Mouse (Mus musculus) v-Abl transformed pro-B cells (cell line): ENCODE results near the gene Arvcf.

ENCODE experiments used
- in situ Hi-C, 2 experiments: fragments of 400-800 bp; cut with MboI; formaldehyde crosslinking; loops; one replicate each; pipeline ENCODE4 v1.15.1; 2025; ENCODE audit not compliant: unreplicated experiment in 2 of 2

Arvcf gene

GRCm38 (mm10) chr16:18405091-18405854 is 57.3 kb downstream of the Arvcf start:
- in situ Hi-C loops: loop anchor here in 1 of 2 experiments (10.0 kb wide), 1 partner anchor 50 kb away; no protein-coding TSS in a partner anchor

GRCm38 (mm10) chr16:18405876-18406275 is 57.9 kb downstream of the Arvcf start:
- in situ Hi-C loops: loop anchor here in 1 of 2 experiments (10.0 kb wide), 1 partner anchor 51 kb away; no protein-coding TSS in a partner anchor

GRCm38 (mm10) chr16:18406293-18406692 is 58.3 kb downstream of the Arvcf start:
- in situ Hi-C loops: loop anchor here in 1 of 2 experiments (10.0 kb wide), 1 partner anchor 51 kb away; no protein-coding TSS in a partner anchor

DNA sequence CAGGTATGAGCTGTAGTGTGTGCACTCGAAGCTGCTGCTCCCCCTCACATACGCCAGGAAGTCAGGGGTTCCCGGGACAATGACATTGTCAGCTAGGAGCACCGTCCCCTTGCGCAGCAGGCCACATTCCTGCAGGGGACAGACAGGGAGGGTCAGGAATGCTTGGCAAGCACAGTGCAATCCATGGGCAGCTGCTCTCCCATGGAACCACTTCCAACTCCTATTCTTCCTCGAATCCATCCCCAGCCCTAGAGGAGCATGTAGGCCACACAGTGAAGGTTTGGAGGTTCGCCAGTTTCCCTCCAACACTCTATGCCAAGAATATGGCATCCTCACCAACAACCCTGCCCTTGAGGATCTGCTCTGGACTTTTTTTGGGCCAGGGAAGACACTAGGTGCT is 59.9 kb downstream of the Arvcf start:
- in situ Hi-C loops: loop anchor here in 1 of 2 experiments (10.0 kb wide), 1 partner anchor 53 kb away; no protein-coding TSS in a partner anchor

DNA sequence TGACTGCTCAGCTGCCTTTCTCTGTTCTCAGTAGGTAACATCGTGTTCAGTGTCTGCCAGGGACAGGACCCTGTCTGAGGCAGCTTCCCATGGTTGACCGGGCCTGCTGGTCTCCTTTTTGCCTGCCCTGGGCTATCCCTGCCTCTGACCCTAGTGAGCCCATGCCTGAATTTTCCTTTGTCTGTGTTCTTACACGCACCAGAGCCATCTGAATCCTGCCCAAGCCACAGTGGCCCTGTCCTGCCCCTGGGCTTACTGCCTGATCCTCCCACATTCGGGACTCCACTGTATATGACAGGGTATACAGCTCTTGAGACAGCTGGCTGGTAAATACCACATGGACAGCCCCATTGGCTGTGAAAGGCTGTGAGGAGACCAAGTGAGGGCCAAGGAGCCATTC is 61.8 kb downstream of the Arvcf start:
- in situ Hi-C loops: loop anchor here in 1 of 2 experiments (10.0 kb wide), 1 partner anchor 55 kb away; no protein-coding TSS in a partner anchor

DNA sequence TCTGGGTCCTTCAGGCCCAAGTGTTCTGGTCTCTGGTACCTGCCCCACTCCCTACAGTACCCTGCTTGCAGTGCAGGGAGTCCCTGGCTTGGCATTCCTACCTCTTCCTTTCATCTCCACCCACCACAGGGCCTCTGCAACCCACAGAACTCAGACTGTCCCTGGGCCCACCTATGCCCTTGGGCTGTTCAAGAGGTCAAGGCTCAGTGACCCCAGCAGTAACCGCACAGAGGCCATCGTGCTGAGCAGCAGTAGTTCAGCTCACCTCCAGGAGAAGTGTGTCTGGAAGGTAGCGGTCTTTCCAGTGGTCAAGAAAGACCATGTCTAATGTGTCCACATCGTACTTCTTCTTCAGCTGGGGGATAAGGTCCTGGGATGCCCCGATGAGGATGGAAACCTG is 62.4 kb downstream of the Arvcf start:
- in situ Hi-C loops: no loop called here

DNA sequence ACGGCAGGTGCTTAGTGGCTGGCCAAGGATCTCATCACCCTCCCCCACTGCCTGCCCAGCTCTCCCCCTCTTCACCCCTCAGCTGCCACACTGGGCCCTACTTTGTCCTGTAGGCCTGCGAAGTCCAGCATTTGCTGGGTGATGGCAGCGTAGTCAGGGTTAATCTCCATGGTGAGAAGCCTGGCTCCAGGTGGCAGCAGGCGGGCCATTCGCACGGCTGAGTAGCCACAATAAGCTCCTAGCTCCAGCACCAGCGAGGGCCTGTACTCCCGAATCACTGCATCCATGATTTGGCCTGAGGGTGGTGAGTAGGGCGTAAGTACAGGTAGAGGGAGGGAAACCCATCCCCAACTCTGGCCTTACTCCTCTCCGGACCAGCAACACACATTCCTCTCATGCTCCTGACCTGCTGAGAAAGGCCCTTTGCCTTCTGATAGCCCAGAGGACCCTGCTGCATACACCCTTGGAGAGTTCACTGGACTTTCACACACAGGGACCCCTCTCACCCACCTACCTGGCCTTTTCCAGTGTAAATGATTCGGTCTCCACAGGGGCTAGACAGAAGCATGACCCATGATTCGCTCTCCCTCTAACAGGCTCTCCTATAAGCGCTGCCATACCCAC is 63.2 kb downstream of the Arvcf start:
- in situ Hi-C loops: no loop called here

GRCm38 (mm10) chr16:18411802-18412476 is 64.0 kb downstream of the Arvcf start:
- in situ Hi-C loops: no loop called here

DNA sequence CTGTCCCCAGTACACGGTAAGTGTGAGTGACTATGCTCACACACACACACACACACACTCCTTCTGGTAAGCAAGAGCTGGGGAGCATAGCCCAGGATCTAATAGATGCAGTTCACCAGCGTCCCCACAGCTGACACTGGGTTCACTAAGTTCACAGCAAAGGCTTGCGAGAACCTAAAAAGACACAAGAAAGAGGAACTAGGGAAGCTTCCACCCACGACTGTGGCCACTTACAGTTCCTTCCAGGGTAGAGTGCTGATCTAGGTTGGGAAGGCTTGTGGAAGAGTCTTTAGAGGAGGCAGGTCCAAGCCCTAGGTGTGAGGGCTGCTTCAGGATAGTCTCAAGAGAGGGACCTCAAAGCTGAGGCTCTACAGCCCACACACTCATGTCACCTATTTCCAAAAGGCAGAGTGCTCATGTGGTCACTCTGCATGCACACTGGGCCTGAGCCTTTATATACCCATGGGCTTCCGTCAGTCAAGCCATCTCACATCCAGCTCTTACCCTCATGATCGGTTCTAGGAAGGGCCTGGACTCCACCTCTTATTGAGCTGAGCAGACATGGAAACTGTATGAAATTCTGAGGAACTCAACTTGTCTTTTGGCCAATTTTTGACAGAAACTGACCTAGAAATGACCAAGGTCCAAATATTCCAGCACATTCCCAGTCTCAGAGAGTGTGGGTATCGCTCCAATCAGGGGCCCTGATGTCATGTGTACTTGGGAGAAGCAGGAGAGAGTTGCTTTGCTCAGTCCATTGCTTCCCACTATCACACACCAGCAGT is 65.2 kb downstream of the Arvcf start:
- in situ Hi-C loops: no loop called here

- in situ Hi-C loops: no loop called here
Observed at GRCm38 (mm10) chr16:18416094-18416761, 68.2 kb downstream of the Arvcf start.

DNA sequence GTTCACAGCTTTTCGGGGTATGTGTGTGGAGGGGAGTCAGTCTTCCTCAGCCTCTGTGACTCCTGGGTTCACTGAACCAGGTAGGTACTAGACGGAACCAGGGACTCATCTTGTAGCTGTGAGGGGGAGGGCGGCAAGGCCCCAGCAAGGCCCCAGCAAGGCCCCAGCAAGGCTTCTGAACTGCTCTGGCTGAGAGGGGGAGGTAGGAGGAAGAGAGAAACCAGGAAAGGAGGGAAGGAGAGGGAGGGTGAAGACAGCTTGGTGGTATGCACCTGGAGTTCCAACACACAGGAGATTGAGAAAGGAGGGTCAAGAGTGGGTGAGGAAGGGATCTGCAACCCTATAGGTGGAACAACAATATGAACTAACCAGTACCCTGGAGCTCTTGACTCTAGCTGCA is 68.9 kb downstream of the Arvcf start:
- in situ Hi-C loops: no loop called here

DNA sequence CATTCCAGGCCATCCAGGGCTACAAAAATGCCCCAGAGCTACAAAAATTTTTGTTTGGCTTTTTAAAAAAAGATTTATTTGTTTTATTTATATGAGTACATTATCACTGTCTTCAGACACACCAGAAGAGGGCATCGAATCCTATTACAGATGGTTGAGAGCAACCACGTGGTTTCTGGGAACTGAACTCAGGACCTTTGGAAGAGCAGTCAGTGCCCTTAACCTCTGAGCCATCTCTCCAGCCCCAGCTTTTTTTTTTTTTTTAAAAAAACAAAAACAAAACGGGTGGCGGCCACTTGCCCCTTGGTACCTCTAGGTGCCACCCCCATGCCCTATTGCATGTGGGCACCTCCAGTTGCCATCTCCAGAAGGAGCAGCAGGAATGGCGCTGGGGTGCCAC is 69.5 kb downstream of the Arvcf start:
- in situ Hi-C loops: no loop called here

- in situ Hi-C loops: no loop called here
Observed at GRCm38 (mm10) chr16:18418756-18419602, 71.0 kb downstream of the Arvcf start.

DNA sequence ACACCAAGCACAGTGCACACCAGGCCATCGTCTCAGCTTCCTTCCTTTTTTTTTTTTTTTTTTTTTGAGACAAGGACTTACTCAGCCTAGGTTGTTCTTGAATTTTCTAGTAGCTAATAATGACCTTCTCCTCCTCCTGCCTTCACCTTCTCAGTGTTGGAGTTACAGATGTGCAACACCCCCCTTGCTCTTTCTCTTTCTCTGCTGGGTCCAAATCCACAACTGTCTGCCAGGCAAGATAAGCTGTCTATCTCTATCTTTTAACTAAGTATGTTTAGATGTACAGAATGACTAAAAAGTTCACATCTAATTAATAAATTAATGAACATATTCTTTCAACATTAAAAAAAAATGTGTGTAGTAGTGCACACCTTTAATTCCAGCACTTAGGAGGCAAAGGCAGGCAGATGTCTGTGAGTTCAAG is 71.6 kb downstream of the Arvcf start:
- in situ Hi-C loops: no loop called here

GRCm38 (mm10) chr16:18420571-18420970 is 72.6 kb downstream of the Arvcf start:
- in situ Hi-C loops: no loop called here

- in situ Hi-C loops: no loop called here
Observed at GRCm38 (mm10) chr16:18423203-18423914, 75.4 kb downstream of the Arvcf start.

GRCm38 (mm10) chr16:18423915-18424265 is 75.9 kb downstream of the Arvcf start:
- in situ Hi-C loops: no loop called here

DNA sequence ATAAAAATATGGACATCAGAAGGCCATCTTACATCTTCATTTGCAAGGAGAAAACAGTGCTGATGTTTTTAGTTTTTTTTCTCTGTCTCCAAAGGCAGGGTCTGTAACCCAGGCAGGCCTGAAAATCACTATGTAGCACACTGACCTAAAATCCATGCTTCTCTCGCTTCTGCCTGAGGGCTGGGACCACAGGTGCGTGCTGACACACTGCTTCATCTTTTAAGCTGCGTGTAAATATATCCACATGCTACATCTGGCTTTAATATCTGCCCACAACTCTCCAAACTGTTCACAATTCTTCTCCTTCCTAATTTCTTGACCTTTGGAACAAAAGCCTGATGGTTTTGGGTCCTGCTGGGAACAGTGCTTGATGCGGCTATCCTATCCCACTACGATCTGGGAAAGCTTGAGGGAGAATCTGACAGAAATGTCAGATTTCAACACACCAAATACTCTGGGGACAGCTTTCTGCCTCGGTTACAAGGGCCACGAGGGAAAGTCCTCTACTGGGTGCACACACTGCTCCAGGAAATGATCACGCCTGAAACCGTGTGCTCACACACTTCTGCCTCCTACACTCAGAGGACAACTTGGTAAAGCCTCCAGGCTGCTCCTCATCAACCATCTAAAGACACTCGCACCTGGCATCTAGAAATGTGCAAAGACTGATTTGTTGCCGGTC is 76.5 kb downstream of the Arvcf start:
- in situ Hi-C loops: loop anchor here in 1 of 2 experiments (25.0 kb wide), 1 partner anchor 863 kb away; no protein-coding TSS in a partner anchor
